Comparison of ENCODE assay signal across 24 mouse cellular contexts in genomic region chr9:5347381-5347780, GRCm38 (mm10). TPM values are rescaled to one million over a fixed set of nuclear protein-coding genes. Genes with fewer than 3 reads are reported as not detected.
"Had no signal": no experiment of that assay in that cellular context is flagged by ENCODE, and none has a peak within 500 bp of the region (broad histone marks: within the 10 kb centered on the region; RNA-seq: fewer than 3 reads in every experiment).

No protein-coding gene starts in this region.

- H3K4me3 ChIP-seq: heart, embryonic 10.5 days; heart, embryonic 12.5 days; hindbrain, embryonic 13.5 days; hindbrain, embryonic 15.5 days; kidney, embryonic 15.5 days; layer of hippocampus, adult 2 months; left cerebral cortex, adult 2 months; limb, embryonic 10.5 days; limb, embryonic 12.5 days; liver, embryonic 13.5 days had no signal

- ATAC-seq: hindbrain, postnatal 0 days; intestine, embryonic 16.5 days had no signal

- H3K4me2 ChIP-seq: heart, embryonic 12.5 days; hindbrain, embryonic 13.5 days; hindbrain, embryonic 15.5 days; kidney, embryonic 15.5 days; limb, embryonic 12.5 days; liver, embryonic 11.5 days; liver, embryonic 13.5 days had no signal

- DNase-seq: gastrocnemius, postnatal 14 days; gastrocnemius, postnatal 36 days; heart, postnatal 10 days; kidney, adult 11 months; kidney, adult 2 months; kidney, adult 9 months; kidney, postnatal 10 days; kidney, postnatal 25 days; kidney, postnatal 4 days; liver; liver, embryonic 13.5 days had no signal

- H3K9me3 ChIP-seq: heart, embryonic 10.5 days; heart, embryonic 12.5 days; hindbrain, embryonic 13.5 days; hindbrain, embryonic 15.5 days; kidney, embryonic 15.5 days; limb, embryonic 10.5 days; limb, embryonic 12.5 days; liver, embryonic 13.5 days had no signal

- H3K4me1 ChIP-seq: heart, embryonic 10.5 days; heart, embryonic 12.5 days; hindbrain, embryonic 13.5 days; hindbrain, embryonic 15.5 days; kidney, embryonic 15.5 days; limb, embryonic 10.5 days; limb, embryonic 12.5 days; liver, embryonic 13.5 days had no signal

- H3K27me3 ChIP-seq: heart, embryonic 12.5 days; hindbrain, embryonic 13.5 days; hindbrain, embryonic 15.5 days; kidney, embryonic 15.5 days; limb, embryonic 12.5 days; liver, embryonic 13.5 days had no signal

- H3K36me3 ChIP-seq: heart, embryonic 10.5 days; heart, embryonic 12.5 days; hindbrain, embryonic 13.5 days; hindbrain, embryonic 15.5 days; kidney, embryonic 15.5 days; limb, embryonic 10.5 days; limb, embryonic 12.5 days; liver, embryonic 13.5 days had no signal

- H3K27ac ChIP-seq: heart, embryonic 10.5 days; hindbrain, embryonic 13.5 days; hindbrain, embryonic 15.5 days; hindbrain, postnatal 0 days; kidney, embryonic 15.5 days; layer of hippocampus, adult 2 months; left cerebral cortex, adult 2 months; limb, embryonic 10.5 days; limb, embryonic 12.5 days; liver, embryonic 13.5 days had no signal

- H3K9ac ChIP-seq: heart, embryonic 12.5 days; hindbrain, embryonic 13.5 days; hindbrain, embryonic 15.5 days; kidney, embryonic 15.5 days; limb, embryonic 12.5 days; liver, embryonic 13.5 days had no signal

RNA-seq across cellular contexts. Expression of gene Casp12, which starts 2.2 kb away (rescaled TPM):
- polyA plus RNA-seq: heart, embryonic 10.5 days; hindbrain, embryonic 11.5 days; limb, embryonic 10.5 days; limb, embryonic 12.5 days had no signal

RNA-seq across cellular contexts. Expression of gene Casp1, which starts 49.1 kb away (rescaled TPM):
- total RNA-seq: hindbrain, postnatal 0 days had no signal
